Mouse (Mus musculus) gonadal fat pad, adult 2 months (tissue): ENCODE measurements around the gene Dnah12. TPM values are rescaled to one million over a fixed set of nuclear protein-coding genes. Genes with fewer than 3 reads are reported as not detected.
"Not testable (repeated sequence)": the region's sequence is repeated elsewhere in the genome, so short reads cannot be mapped to it uniquely, and the experiment has no call there.

ENCODE experiments used
- DNase-seq: peaks from one replicate; pipeline ENCODE4 v3.0.0-alpha.2; 2012; ENCODE audit warnings: low read depth
- polyA plus RNA-seq: library from polyadenylated mRNA; depleted of rRNA; stranded (reverse); fragments of >200 nt; gene quantifications from 2 replicates; pipeline ENCODE4 v1.2.3, GENCODE M21; 2012; rRNA removed

Dnah12 gene
- polyA plus RNA-seq, 1 experiment, result 0.72 TPM

DNA sequence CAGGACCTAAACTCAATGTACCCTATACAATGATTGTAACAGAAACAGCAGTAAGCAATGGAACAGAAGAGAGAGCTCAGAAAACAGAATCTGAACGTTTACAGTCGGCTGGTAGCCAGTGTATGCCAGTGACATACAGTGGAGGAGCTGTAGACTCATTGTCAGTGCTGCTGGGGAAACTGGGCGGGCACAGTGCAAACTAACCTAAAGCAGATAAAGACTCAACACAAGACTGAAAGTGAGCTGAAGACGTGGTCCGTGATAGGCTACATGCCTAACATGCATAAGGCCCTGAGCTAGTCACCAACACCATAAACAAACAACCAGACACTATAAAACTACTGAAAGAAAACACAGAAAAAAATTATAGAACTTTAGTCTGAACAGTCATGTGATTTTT lies 188.6 kb downstream of the Dnah12 start:
- no peak for DNase-seq

DNA sequence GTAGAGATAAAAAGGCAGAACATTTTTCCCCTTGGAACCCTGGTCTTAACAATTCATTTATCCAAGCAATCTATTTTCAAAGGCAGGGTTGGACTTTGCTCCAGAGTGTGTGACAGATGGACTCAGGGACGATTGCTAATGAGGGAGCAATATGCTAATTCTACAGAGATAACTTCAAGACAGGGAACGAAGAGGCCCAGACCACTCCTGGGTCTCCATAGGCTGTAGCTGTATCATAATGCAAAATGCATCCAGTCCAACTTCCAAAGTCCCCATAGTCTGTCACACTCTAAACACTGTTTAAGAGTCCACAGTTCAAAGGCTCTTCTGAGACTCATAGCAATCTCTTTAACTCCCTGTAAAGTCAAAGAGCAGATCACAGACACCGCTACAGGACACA lies 194.2 kb downstream of the Dnah12 start:
- no peak for DNase-seq

- DNase-seq, result no peak
Measured at GRCm38 (mm10) chr14:26890777-26891176, 197.7 kb downstream of the Dnah12 start.

DNA sequence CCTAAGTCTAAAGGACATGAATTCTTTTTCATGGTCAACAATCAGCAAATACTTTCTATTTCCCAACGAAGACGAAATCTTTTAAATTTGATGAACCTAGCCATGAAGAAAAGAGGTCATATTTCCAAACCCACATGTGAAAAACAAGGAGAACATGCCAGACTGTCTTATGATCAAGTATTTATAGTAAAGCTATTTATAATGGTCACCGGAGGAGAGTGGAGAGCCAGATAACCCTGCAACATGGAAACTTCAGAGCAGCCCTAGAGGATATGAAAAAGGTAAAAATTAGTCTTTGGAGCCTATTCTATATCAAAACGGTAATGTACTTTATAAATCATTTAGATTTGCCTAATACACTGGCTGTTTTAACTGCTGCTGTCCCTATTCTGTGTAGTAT lies 201.3 kb downstream of the Dnah12 start, which contains the start of gene Asb14:
Asb14 (plus strand) TSS at position 166 of the 400 bp plus-strand sequence.
- no peak for DNase-seq

GRCm38 (mm10) chr14:26899490-26899889 lies 206.4 kb downstream of the Dnah12 start:
- DNase-seq, result no peak

GRCm38 (mm10) chr14:26900893-26901292 lies 207.8 kb downstream of the Dnah12 start:
- no peak for DNase-seq

DNA sequence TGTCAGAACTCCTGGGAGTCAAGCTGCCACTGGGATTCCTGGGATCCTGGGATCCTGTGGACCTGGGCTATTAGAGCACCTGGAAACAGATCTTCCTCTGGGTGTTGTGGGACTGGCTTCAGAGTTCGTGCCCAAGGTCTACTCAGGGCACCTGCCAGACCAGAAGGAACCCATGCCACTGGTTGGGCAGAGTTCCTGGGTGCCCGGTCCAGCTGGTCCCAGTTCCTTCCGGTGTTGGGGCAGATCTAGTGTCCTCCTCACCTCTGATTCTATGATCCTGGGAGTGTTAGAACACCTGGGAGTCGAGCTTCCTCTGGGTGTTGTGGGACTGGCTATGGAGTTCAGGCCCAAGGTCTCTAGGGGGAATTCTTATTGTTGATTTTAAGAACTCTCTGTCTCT lies 214.3 kb downstream of the Dnah12 start:
- DNase-seq, result no peak

- not testable (repeated sequence) for DNase-seq
Measured at GRCm38 (mm10) chr14:26910461-26910860, 217.4 kb downstream of the Dnah12 start.

DNA sequence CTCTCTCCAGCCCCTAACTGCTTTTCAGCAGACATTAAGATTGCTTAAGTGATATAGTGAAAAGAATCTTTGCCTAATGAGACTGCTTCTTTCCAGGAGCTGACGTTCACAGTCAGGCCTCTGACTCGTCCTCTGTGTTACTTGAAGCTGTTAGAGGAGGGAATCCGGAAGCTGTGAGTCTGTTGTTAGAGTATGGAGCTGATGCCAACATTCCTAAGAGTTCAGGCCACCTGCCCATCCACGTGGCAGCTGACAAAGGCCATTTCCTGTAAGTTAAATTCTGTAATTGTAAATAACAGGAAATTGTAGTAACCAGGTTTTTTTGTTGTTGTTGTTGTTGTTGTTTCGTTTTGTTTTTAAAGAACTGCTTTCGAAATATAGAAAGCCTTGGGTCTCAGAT lies 218.1 kb downstream of the Dnah12 start:
- DNase-seq, result no peak

- DNase-seq, result no peak
Measured at GRCm38 (mm10) chr14:26911826-26912225, 218.8 kb downstream of the Dnah12 start.

DNA sequence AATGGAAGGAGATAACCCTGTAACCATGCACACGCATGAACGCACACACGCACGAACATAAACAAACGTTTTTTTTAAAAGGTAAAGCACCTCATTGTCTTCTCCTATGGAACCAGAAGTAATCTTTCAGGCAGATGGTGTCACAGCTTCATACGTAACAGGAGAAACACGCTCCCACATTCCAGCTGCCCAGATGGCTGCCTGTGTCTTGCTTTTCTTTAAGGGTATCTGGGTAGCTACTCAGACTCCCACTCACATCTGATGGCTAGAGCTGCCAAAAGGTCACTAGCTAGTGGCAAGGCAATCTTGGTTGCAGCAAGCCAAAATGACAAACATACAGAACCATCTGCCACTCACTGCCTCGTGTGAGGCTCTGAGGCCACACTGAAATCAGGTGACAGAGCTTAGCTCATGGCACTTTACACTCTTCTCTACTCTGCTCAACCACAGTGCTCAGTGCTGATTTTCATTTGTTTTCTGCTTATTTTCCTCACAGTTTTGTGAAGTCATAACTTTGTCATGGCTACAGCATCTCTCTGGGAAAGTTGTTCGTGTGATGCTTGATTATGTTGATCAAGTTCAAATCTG lies 220.7 kb downstream of the Dnah12 start:
- DNase-seq, result no peak

DNA sequence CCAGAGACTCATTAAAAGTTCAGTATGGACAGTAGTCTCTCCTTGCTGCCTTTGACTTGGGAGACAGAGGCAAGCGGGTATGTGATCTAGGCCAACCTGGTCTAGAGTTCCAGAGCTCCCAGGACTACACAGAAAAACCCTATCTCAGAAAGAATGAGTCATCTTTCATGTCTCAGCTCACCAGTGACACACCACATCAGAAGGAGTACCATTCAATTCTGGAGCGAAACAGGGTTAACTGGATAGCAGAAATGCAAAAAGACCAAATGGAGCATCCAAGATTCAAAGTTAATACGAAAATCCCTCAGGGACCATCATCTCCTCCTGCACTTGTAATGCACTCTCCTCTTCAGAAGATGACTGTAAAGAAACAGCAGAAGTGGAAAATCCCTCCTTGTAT lies 226.2 kb downstream of the Dnah12 start:
- DNase-seq, result no peak

DNA sequence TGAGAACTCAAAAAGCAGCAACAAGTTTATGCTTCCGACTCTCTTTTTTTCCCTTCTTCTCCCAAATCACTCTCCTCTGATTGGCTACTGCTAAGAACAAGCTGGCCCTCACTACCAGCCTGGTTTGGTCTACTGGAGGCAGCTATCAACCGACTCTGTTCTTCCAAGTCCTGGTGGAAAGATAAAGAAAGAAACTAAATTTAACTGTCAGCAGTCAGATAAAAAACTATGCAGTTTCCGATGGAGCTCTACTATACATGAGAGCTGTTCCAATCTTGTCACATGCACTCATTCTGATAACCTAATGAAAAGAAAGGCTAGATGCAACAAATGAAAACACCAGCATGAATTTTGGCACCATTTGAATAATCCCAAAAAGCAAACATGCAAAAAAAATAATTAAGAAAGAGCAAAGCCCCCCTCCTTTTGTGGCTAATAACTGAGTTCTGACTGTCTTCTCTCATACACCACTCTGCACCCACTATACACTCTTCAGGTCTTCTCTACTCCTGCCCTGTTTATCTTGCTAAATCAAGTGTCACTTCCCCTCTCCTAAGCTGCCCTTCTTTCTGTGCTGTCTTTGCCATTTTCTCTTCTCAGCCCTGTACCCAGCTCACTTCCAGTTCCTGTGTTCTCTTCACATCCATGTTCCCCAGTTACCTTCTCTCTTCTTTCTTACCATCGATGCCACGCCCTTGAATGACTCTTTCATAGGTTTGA lies 230.8 kb downstream of the Dnah12 start:
- DNase-seq, result no peak

DNA sequence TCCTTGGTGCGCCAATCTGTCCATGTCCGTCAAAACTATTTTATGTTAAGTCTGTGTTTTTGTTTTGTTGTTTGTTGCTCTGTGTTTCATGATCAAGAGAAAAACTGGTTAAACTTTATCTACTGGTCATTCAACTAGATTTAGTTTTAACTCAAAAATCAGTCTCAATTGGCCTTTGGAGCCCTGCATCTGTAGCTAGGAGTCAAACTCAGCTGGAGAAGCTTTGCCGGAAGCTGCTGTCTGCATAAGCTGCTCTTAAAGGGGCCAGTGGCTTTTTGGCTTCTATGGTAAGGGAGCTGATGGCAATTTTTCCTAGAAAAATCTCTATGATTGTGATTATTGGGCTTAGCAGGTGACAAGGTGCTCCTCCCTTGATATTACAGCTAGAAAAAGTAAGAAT lies 241.8 kb downstream of the Dnah12 start:
- no peak for DNase-seq

DNA sequence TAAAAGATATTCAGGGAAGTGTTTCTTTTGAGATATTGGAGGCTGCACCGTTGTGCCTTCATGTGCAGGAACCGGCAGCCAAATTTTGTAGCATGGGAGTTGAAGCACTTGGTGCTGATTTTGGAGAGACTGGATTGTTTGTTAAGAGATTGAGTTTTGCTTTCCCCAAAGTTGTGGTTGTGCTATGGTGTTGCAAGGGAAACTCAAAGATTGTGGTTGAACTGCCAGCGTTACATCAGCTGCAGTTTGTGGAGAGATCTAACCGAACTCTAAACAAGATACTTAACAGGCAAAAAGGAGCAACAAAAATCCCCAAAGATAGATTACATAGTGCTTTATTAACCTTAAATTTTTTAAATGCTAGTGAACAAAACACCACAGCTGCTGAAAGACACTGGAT lies 242.5 kb downstream of the Dnah12 start:
- no peak for DNase-seq

Other genes with a start within 250 kb of the Dnah12 start
- 24.5 and 28.5 TPM in 2 replicates for gene Slmap, start 158.3 kb upstream of the Dnah12 start, polyA plus RNA-seq
- gene Dennd6a, start 119.4 kb upstream of the Dnah12 start, polyA plus RNA-seq, result 15.2 and 15.5 TPM in 2 replicates
- 167 and 180 TPM in 2 replicates for gene Arf4, start 55.2 kb upstream of the Dnah12 start, polyA plus RNA-seq
- gene Pde12, start 23.4 kb upstream of the Dnah12 start, polyA plus RNA-seq, result 5.5 and 5.6 TPM in 2 replicates
- gene Asb14, start 201.3 kb downstream of the Dnah12 start, polyA plus RNA-seq, result 0.39 and 0.53 TPM in 2 replicates